Mouse (Mus musculus) right cerebral cortex, adult 2 months (tissue): Measurements from ENCODE around the gene Mbd4.
"Not testable (repeated sequence)": the region's sequence is repeated elsewhere in the genome, so short reads cannot be mapped to it uniquely, and the experiment has no call there.

Experiments used
- DNase-seq, 2 experiments: peaks; one replicate each; pipeline ENCODE4 v3.0.0; 2021 to 2022; ENCODE audit warnings: low spot score in 2 of 2

The Mbd4 gene

DNA sequence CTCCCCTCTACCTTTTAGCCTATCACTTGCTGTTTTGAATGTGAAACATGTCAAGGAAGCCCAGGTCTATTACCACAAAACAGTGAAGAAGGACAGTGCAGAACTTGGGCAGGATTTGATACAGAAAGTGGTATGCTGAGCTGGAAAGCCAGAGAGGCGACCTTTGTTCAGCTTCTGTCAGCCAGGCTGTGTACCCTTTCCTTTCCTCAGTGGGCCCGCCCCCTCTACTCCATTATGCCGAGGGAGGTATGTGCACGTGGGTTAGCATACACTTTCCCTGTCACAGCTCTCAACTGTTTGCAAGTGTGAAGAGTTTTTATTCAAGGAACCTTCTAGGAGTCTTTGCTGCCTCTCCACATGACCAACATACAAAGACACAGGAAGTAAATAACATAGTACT is 6.1 kb upstream of the Mbd4 start:
- no peak for DNase-seq

DNA sequence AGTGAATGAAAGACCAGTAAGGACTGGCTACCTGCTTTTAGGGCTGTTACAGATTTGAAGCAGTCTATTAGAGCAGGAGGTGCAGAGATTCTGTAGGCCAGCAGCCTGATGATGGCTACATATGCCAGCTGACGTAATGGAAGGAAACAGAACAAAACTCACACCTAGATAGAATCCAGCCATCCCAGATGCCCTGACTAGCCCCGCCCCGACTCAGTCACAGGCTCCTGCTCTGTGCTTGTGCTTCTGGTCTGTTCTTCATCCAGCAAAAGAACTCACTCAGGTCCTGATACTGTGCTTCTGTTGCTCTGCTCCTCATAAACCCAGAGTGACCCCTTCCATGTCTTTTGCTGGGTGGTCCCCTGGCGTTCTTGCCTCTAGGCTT is 3.2 kb upstream of the Mbd4 start:
- DNase-seq: peak in 1 of 2 experiments; percentile 32

- DNase-seq: peak in 1 of 2 experiments; percentile 23
Observed at GRCm38 (mm10) chr6:115855733-115856360, 2.7 kb upstream of the Mbd4 start.

- DNase-seq: no peak
Observed at GRCm38 (mm10) chr6:115854432-115854831, 1.3 kb upstream of the Mbd4 start.

GRCm38 (mm10) chr6:115853985-115854384 is 814 bp upstream of the Mbd4 start:
- no peak for DNase-seq

GRCm38 (mm10) chr6:115852446-115853090 is 603 bp downstream of the Mbd4 start:
- DNase-seq: no peak

- no peak for DNase-seq
Observed at GRCm38 (mm10) chr6:115848598-115849304, 4.4 kb downstream of the Mbd4 start.

- DNase-seq: peak; percentile 68 to 73
Observed at GRCm38 (mm10) chr6:115846640-115847411, 6.3 kb downstream of the Mbd4 start.

- DNase-seq: no peak
Observed at GRCm38 (mm10) chr6:115845006-115845405, 8.2 kb downstream of the Mbd4 start.

DNA sequence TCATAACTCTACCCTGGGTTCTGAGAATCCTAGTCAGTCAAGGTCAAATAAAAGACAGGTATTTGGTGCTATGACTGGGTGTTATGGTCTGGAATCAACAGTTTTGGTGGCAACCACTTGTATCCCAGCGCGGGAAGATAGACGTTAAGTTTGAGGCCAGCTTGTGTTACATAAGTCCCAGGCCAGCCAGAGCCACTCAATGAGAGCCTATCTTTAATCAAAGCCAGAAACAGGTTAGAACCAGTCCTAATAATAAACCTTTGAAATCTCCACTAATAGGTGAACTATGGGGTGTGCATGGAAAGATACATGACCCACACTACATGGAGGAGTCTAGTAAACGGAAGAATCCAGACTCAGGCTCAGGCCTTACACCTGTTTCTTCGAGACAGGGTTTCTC is 14.4 kb downstream of the Mbd4 start:
- no peak for DNase-seq

DNA sequence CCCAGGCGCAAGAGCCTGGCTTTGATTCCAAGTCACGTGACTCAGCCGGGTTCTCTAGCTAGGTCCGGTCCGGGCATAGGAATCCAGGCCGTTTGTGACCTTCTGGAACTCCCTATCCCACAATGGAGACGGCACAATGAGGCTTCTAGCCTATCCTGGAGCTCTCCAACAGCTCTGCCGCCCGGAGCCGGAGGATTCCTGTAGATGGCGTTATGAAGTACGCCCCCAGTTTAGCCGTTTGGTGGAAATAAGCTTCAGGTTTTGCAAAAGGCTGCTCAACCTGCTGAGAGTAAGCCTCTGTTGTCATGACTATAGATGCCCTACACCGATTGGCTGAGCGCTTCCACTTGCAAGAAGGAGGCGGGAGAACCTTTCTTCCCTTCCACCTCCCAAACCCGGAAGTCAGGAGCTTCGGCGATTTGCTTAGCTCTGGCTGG is 15.0 kb downstream of the Mbd4 start, which contains the start of gene Efcab12:
Gene Efcab12 (minus strand): TSS at position 252 of the 437 bp plus-strand sequence.
- DNase-seq: peak; percentile 76 to 79

DNA sequence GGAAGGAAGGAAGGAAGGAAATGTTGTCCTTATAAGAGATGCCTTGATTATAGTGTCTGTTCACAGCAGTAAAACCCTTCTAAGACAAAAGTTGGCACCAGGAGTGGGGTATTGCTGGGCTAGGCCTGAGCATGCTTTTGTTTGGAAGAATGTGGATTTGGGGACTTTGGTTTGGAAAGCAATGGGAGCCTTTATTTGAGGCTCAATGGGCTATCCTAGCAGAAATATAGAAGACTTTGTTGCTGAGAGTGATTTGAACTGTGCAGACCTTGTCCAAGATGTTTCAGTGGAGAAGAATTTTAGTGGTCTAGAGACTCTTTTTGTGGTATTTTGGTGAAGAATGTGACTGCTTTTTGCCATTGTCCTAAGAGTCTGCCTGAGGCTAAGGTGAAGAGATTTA is 19.3 kb downstream of the Mbd4 start:
- DNase-seq: no peak

DNA sequence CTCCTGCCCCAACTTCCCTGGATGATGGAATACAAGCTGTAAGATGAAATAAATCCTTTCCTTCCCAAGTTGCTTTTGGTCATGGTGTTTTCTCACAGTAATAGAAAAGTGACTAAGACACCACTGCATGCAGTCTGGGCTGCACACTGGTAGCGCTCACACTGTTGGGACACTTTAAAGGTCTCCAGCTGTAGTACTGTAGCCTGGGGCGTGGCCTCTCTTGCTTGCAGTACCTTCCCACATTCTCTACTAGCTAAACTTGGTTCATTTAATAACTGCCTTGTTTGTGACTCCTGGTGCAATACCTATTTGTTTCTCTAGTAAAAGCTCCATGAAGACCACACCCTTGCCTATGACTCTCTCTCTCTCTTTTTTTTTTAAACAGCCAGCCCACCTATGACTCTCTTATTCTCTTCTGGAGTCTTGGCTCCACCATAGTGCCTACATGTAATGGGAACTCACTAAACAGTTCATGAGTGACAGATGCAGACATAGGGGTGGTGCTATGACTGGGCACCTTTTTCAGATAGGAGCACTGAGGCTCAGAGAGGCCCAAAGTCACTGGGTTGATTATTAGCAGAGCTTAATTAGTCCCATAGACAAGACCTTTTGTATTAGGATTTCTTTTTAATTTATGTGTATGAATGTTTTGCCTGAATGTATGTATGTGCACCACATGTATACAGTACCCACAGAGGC is 20.9 kb downstream of the Mbd4 start:
- DNase-seq: no peak

DNA sequence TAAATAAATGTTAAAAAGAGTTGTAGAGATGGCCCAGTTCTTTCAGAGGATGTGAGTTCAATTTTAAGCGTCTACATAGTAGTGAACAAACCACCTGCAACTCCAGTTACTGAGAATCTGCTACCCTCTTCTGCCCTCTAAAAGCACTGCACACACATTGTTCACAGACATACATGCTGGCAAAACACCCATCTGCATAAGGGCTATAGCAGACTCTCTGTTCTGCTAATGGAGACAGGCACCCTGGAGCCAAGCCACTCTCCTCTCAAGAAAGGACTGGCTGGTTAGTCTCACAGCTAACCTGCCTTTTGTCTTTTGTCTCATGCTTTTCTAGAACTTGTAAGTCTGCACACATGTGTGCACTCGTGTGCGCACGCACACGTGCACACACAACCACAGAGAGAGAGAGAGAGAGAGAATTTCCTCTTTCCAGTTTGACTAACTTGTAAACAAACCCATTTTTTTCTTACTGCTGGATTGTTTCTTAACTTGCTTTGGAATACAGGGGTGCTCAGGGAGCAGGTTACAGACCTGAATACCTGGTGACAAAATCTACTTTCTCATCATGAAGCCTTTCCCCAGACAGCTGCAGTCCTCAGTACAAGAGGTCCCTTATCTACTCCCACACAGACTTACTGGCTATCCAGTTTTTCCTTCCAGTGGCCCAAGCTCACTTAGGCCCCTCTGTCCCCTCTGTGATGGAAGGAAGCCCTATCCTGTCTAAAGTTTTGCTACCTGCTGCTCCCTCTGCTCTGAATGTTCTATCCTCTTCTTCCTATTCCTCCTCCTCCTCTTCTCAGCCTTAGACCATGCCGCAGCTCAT is 22.2 kb downstream of the Mbd4 start:
- no peak for DNase-seq

GRCm38 (mm10) chr6:115823850-115824464 is 29.2 kb downstream of the Mbd4 start:
- not testable (repeated sequence) for DNase-seq

GRCm38 (mm10) chr6:115821216-115821993 is 31.8 kb downstream of the Mbd4 start:
- no peak for DNase-seq

GRCm38 (mm10) chr6:115818129-115818528 is 35.0 kb downstream of the Mbd4 start:
- DNase-seq: no peak

GRCm38 (mm10) chr6:115815041-115815440 is 38.1 kb downstream of the Mbd4 start:
- no peak for DNase-seq

- DNase-seq: peak; percentile 50 to 70
Observed at GRCm38 (mm10) chr6:115814104-115814503, 39.1 kb downstream of the Mbd4 start.
